Mouse (Mus musculus) liver, embryonic 14.5 days (tissue): Measurements from ENCODE around the gene Olfr1493-ps1.

Experiments
- CTCF ChIP-seq: IDR thresholded peaks from 2 replicates; pipeline ENCODE4 v1.5.1; 2016; ENCODE audit warnings: antibody characterized with exemption, low read depth, control low read depth
- EP300 ChIP-seq: IDR thresholded peaks from 2 replicates; pipeline ENCODE4 v1.6.1; 2016; ENCODE audit warnings: antibody characterized with exemption, low read depth

GRCm38 (mm10) chr19:13749366-13749765, 26.3 kb downstream of the Olfr1493-ps1 start:
- no peak for TF ChIP-seq EP300
- TF ChIP-seq CTCF: no peak
